Mouse (Mus musculus) telencephalon, adult 2 months (tissue): ENCODE results near the gene Hs1bp3.
A peak's percentile ranks its signal among the peaks of the same experiment; 100 is the strongest.

Experiments
- DNase-seq: peaks from one replicate; pipeline ENCODE4 v3.0.0-alpha.2; 2011; ENCODE audit warnings: low read depth, low spot score

The Hs1bp3 gene

DNA sequence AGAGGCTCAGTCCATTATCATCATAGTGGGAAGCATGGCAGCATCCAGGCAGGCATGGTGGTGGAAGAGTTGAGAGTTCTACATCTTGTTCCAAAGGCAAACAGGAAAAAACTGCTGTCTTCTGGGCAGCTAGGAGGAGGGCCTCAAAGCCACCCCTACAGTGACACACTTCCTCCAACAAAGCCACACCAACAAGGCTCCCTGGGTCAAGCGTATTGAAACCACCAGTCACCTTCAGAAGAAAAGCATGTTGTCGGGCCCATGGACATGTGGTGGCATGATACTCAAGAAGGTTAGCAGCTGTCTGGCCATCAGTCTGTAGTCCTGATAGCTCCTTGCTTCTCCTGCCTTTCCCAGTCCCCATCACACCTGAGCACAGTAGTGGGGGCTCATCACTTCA is 22.3 kb downstream of the Hs1bp3 start:
- DNase-seq = no peak

DNA sequence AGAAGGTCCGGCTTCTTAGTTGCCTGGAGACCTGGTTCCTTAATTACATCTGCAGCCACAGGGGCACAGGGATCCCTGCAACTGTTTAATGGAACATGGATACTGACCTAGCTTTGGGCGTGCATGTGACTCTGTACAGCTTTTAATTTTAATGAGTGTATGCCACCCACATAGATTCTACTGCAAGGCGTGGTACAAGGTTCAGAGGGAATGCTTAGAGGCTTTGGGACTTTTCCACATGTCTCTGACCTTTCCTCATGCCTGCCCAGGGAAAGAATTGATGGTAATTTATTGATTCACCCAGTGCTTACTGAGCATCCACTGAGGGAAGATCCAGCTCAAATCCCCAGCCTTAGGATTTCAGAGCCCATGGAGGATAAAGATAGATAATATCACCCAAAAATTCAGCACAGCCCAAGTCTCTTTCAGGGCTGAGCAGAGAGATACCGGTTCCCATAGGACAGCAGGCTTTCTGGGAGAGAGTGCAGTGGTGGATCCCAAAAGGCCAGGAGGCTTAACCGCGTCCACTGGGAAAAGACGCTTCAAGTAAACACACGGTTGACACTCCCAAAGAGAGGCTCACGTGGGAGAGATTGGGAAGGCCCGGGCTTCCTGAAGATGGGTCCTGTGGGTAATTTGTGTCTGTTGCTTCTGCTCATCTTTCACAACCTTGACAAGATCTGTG is 23.5 kb downstream of the Hs1bp3 start:
- no peak for DNase-seq

DNA sequence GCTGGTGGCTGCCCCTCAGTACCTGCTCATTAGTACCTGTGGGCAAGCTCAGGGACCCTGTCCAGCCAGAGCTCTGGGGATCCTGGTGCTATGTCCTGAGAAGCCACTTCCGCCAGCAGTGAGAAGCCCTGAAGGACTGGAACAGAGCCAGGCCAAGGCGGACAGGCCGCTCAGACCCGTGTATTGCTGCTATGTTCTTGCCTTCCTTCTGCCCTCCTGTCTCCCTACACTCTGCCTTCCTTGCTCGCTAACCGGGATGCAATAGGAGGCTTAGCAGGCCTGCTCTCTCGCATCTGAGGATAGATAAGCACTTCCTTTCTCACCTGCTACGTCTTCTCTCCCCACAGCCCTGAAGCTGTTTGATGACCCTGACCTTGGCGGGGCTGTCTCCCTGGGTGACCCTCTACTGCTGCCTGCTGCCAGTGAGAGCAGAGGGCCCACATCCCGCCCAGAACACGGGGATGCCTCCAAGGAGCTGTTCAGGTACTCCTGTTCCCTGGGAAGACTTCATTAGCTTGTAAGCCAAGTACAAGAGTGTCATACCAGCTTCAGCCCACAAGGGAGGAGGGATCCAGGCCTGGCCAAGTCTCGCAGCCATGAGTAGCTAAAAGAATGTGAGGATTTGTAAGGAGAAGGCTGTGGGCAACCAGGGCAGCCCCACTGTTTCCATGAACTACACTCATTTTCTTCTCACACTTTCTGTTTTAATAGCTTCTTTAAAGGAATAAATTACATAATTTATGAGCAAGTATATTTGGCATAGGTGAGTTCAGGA is 24.2 kb downstream of the Hs1bp3 start:
- DNase-seq = no peak

DNA sequence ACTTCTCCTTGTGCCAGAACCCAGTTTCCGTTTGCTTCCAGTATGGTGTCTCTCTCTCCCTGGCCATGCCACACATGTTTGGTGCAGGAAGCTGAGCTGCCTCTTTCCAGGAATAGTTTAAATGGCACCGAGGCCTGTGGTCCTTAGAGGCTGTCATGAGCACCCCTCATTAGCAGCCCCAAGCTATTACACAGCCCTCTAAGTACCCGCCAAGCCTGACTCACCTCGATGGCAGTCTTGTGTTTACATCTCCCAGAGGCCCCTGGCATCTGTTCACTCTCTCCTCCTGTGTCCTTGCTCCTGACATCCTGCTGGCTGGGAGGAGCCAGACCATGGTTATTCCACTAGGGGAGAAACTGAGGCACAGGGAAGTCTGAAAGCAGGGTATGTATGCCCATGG is 25.3 kb downstream of the Hs1bp3 start:
- no peak for DNase-seq

DNA sequence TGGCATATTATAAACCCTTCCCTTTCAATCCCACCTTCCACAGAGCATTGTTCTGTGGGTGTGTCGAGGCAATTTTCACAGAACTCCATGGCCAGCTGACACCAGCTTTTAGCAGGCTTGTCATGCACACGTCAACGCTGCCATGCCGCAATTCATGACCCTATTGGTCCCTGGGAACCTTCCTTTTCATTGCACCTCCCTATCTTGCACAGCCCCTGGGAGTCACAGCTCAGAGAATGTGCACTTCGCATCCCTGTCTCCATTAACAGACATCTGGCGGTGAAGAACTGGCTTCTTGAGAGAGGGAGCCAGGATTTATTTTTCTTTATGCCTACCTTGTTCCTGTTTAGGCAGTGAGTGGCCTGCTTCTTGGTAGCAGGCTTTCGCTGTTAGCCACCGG is 25.7 kb downstream of the Hs1bp3 start:
- no peak for DNase-seq

DNA sequence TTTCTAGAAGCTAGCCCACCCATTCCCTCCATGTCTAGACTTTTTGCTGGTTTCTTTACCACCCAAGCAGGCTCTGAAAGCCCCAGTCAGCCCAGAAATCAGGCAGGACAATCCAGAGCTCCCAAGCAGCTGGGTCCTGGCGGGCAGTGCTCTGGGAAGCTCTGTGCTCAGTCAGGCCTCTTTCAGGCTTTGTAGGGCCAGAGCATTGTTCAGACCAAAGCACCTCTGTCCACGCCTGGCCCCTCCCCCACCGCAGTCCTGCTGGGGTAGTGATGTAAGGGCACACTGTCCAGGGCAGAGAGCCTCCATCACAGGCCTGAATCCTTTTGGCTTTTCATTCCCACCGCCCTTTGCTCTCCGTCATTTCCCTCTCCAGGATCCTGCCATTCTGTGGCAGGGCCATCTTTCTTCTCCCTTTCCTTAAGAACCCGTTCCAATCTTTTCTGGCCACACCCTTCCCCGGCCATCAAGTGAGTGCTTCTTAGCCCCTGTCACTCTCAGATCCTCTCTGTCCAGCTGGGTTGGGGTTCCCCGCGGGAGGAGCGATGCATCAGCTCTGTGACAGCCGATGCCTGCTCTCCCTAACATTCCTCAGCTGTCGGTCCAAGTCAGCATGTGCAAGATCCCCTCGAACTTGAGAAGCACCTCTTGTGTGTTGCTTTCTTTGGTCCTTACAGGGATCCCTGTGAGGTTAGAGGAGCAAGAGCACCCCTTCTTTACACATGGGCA is 26.5 kb downstream of the Hs1bp3 start:
- DNase-seq = no peak

DNA sequence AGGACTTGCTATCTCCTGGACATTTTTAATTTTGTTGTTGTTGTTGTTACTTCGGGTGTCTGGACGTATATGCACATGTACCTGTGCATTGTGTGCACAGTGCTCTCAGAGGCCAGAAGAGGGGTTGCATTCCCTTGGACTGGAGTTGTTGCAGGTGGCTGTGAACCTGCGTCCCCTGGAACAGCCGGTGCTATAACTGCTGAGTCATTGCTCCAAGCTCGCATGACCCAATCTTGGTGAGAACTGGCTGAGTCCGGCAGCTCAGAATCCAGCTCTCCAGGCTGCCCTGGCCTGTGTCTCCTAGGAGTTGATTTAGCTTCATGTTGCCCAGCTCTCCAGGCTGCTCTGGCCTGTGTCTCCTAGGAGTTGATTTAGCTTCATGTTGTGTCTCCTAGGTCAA is 27.8 kb downstream of the Hs1bp3 start:
- DNase-seq = no peak

DNA sequence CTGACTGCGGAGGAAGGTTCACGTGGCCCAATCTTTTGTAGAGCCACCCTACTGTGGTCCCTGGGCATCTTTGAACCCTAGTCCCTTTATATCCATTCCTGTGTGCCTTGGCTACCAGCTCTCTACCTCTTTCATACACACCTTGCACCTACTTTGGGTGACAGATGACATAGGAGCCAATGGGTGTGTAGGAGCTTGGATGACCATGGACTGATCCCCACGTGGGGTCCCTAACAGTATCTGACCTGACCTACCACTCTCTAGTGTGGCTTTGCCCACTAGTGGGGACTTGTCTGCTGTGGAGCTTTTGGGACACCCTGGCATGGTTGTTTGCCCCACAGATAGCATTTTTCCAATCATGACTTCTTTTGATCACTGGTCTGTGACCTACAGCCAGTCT is 30.1 kb downstream of the Hs1bp3 start:
- DNase-seq = no peak

DNA sequence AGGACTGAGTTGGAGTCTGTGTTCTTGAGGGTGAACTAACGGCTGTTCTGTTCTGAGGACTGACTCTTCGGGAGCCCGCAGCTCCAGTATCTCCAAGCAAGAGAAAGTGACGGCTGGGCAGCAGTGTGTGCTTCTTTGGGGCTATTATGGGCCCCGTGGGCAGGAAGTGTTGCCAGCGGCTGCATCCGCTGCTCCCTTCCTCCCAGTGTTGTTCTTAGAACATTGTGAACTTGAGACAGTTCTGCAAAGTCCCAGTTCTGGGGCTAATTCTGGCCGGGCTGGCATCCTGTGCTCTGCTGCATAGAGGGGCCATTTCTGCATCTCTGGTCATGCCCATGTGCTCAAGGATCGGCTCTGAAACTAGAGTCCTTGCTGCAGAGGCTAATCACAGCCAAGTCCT is 31.7 kb downstream of the Hs1bp3 start:
- peak; percentile 85 for DNase-seq

DNA sequence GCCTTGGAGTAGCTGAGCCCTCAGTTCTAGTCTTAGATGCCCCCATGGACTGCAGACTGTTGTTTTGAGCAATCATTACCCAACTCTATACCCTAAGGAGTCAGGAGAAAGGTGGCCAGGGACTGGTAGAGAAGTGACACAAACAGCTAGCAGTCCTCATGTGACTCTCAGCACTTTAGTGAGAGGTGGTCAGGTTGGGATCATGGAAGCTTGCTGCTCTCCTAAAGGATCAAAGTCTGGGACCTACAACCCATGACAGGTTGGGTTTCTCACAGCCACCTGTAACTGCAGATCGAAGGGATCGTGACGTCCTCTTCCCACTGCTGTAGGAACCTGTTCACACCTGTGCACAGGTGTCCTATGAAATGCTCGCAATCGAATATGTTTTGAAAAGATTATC is 32.3 kb downstream of the Hs1bp3 start:
- DNase-seq = no peak

DNA sequence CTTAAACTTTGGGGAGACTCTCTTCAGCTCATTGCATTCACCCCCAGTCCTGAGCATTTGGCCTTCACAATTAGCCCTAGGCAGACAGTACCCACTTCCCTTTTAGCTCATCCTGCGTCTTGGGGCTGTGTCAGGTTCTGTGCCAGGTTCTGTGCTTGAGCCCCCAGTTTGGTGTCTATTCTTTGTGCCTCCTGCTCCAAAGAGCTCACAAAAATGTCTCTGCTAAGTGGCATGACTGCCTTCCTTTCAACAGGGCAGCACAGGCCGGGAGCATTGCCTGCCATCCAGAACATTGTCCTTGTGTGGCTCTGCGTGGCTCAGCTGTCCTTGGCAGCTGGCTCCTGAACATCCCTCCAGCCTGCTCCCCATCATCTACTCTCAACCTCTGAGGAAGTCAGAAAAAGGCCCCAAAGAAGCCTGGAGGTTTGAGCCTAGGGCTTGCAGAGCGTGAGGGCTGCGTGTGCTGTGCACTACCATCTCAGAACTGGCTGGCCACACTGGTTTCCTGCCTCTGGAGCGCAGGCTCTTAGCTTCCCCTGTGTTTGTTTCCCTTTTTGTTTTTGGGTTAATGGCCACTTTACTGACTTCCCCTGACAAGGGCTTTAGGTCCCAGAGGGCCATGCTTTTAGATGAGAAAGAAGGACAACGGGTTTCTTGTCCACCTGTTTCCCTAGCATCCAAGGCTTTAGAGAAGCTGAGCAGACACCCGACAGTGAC is 34.7 kb downstream of the Hs1bp3 start:
- no peak for DNase-seq

DNA sequence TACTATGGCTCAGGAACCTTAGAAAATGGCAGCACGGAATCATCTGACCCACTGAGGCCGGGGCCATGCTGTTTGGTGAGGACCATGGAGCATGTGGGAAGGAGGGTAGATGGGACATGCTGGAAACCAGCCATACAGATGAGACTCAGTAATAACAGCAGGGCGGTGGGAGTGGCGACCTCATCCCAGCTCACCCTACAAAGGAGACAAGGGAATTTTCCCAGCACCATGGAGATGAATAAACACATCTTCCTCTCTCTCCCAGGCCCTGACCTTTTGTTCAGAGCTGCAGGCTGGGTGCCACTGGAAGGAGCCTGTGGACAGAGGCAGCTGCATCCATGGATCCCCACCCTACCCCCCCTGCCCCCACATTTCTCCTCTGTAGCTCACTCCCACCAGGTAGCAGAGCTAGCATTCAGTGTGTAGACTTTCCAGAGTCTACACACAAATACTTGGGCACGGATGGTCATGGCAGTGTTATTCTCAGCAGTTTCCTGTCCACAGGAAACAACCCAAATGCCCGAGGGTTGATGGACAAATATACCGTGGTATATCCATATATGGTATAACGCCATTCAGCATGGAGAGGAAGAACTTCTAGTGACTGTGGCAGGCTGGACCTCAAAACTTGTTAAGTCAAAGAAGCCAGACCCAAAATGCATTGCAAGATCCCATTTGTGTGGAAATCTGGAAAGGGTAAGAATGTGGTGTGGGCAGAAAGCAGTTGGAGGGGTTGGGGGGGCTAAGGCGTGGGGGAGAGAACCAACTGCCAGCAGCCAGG is 35.7 kb downstream of the Hs1bp3 start:
- DNase-seq = no peak

DNA sequence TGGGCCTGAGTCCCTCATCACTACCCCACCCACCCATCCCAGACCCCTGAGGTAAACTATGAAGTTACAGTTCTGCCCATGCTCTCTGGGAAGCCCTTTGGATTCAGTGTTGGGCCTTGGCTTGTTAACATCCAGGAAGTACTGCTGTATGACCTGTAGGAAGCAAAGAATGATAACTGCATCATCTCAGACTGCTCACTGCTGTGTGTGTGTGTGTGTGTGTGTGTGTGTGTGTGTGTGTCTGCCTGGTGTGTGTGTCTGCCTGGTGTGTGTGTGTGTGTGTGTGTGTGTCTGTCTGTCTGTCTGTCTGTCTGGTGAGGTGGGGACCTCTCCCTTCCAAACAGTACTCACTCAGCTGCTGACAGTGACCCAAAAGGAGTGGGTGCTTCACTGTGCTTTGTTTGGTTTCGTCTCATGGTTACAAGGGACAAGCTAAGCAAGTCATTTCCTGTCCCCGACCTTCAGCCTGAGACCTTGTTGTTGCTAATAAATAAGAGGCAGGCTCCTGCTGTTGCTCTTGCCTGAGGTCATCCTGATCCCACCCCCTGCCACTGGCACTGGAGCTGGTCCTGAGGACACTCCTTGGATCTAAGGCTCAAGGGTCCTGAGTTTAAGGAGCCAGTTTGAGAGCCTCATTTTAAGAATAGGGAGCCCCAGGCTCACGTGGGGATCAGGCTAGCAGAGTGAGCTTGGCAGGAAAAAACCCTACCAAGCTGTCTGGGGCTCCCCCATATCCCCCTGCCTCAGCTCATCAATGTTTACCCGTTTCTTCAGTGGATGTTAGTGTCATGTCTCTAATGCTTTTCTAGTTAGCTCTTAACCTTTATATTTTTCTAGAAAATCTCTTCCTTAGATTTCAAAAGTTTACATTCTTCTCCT is 38.0 kb downstream of the Hs1bp3 start:
- no peak for DNase-seq

DNA sequence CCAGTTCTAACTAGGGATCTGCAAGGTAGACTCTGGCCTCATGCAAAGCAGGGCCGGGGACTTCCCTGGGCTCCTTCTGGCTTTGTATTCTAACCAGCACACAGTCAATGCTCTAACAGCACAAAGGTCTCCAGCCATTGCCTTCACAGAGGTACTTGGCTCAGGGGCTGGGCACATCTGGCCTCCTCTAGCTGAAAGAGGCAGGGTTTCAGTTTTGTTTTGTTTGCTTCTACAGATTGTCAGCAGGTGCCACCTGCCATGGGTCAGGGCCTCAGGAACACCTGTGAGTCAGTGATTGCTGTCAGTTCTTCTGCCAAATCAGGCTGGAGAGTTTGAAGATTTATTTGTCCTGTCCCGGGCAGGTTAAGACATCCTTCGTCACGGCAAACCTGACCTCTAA is 39.8 kb downstream of the Hs1bp3 start:
- DNase-seq = no peak

DNA sequence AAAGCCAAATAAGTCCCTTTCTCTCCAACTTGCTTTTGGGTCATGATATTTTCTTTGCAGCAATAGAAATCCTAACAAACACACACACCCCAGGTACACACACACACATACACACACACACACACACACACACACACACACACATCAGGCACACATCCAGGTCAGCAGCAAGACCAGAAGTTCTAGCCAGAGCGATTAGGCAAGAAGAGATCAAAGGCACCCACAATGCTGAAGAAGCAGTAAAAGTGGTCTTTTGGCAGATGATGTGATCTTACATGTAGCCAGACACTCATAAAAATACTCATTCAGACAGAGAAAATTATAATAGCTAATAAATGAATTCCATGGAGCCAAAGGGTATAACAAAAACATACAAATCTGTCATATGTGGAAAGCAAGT is 41.0 kb downstream of the Hs1bp3 start:
- DNase-seq = no peak

DNA sequence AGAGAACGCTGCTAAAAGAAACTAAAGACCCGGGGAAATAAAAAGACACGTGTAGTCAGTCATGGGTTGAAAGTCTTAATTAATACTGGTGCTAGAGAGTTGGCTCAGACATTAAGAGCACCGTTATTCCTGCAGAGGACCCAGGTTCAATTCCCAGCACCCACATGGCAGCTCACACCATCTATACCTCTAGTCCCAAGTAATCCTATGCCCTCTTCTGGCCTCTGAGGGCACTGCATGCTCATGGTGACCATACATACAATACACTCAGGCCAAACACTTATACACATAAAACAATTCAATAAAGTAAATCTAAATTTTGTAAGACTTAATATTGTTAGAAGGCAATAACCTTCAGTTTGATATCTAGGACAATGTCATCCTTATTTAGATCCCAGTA is 41.8 kb downstream of the Hs1bp3 start:
- DNase-seq = no peak

DNA sequence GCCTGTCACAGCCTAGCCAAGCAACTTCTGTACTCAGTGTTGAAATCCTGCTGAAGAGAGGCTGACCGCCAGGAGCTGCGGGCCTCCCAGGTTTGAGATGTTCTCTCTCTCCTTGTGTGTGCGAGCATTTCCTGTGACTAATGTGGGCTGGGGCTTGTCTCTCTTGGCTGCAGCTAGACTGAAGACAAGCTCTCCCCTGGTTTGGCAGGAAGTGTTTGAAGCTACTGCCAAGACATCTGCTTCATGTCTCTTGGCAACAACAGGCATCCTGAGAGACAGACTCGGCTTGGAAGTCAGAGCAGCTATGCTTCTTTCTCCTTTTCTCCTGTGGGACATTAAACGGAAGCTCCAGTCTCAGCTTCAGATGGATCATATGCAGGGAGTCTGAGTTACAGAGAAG is 44.2 kb downstream of the Hs1bp3 start:
- DNase-seq = peak; percentile 96

DNA sequence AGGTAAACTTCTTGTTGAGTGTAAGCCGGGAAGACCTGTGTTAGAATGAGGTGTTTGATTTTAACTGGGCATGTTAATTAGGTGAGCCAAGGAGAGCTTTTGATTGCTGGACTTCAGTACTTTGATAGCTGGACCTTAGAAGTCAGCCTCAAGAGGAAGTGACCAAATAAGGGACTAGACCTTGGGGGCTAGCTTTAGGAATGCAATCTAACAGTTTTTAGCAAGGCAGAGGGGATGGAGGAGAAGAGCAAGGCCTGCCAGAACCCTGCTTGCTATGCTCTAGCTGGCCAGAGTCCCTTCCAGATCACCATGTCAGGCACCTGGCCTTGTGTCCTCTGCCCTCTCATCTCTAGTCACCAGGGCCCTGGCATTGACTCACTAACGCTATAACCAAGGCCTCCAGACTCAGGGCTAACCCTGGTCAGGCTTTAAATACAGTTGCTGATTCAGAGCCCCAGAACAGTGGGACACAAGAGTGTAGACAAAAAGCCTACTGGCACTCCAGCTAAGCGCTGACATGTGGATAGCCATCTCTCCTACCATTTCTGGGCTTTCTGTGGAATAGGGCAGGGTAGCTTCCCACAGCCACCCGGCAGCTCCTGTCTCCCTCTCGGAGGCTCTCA is 45.2 kb downstream of the Hs1bp3 start:
- DNase-seq = no peak

DNA sequence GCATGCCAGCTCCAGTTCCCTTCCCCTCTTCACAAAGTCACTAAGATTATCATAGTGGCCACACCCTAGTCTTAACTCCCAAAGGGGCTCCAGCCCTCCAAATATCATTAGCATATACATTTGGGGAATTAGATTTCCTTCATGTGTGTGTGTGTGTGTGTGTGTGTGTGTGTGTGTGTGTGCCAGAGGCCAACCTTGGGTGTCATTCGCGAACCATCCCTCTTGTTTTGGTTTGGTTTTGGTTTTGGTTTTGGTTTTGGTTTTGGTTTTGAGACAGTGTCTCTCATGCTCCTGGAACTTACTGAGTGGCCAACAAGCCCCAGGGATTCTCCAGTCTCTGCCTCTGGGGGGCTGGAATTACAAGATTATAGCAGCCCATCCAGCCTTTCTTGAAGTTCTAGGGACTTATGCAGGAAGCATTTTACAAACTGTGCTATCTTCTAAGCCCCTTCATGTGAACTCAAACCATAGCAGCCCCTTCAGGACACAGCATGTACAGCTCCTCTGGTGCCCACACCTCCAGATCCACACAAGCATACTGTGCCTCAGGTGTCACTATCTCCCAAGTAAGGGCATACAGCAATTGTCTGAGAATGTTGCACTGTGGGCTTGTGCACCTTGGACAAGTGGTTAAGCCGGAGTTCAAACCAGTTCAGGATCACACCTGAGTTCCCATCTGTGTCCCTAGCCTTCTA is 46.3 kb downstream of the Hs1bp3 start:
- no peak for DNase-seq
